Mouse (Mus musculus) MEL (cell line): ENCODE data around the gene Sort1. TPM values are rescaled to one million over a fixed set of nuclear protein-coding genes. Genes with fewer than 3 reads are reported as not detected.

ENCODE experiments used
- DNase-seq: peaks from one replicate; pipeline ENCODE4 v3.0.0; 2011; ENCODE audit warnings: low read depth, low spot score
- H3K27ac ChIP-seq: 2 replicates; pipeline ENCODE4 v1.5.1; 2012; ENCODE audit warnings: low read depth, mild to moderate bottlenecking, control low read depth, low read length, moderate library complexity; ENCODE audit not compliant: control insufficient read depth
- H3K27me3 ChIP-seq, 2 experiments: fragments of 150-350 bp in 1 of 2; sonication (generic) in 1 of 2; 2 replicates each; pipeline ENCODE4 v1.6.1; 2012; ENCODE audit warnings: low read length in 2 of 2, mild to moderate bottlenecking in 2 of 2, improper control_type of control experiment in 1 of 2, moderate library complexity in 1 of 2; ENCODE audit not compliant: insufficient read depth in 2 of 2, control insufficient read depth in 1 of 2
- H3K36me3 ChIP-seq, 2 experiments: 2 replicates each; pipeline ENCODE4 v1.6.1; 2012 to 2014; ENCODE audit warnings: low read length in 2 of 2, improper control_type of control experiment in 1 of 2, inconsistent platforms in 1 of 2, mild to moderate bottlenecking in 1 of 2; ENCODE audit not compliant: insufficient read depth in 2 of 2, control insufficient read depth in 1 of 2
- H3K4me1 ChIP-seq, 2 experiments: fragments of 150-350 bp in 1 of 2; sonication (generic) in 1 of 2; 2 replicates each; pipeline ENCODE4 v1.6.1; 2012; ENCODE audit warnings: low read length in 2 of 2, improper control_type of control experiment in 1 of 2, mild to moderate bottlenecking in 1 of 2; ENCODE audit not compliant: insufficient read depth in 2 of 2, control insufficient read depth in 1 of 2
- H3K4me3 ChIP-seq, 2 experiments: fragments of 150-350 bp in 1 of 2; sonication (generic) in 1 of 2; 2 replicates each; pipeline ENCODE4 v1.5.1; 2012; ENCODE audit warnings: low read depth in 2 of 2, low read length in 2 of 2, mild to moderate bottlenecking in 2 of 2, moderate library complexity in 2 of 2, control low read depth in 1 of 2, improper control_type of control experiment in 1 of 2; ENCODE audit not compliant: control insufficient read depth in 1 of 2, insufficient read depth in 1 of 2
- H3K79me2 ChIP-seq: 2 replicates; pipeline ENCODE4 v1.6.1; 2012; ENCODE audit warnings: mild to moderate bottlenecking, low read length, moderate library complexity; ENCODE audit not compliant: control insufficient read depth, poor library complexity, insufficient read depth
- H3K9ac ChIP-seq: 2 replicates; pipeline ENCODE4 v1.6.1; 2012; ENCODE audit warnings: low read depth, mild to moderate bottlenecking, control low read depth, low read length, moderate library complexity; ENCODE audit not compliant: control insufficient read depth, poor library complexity, severe bottlenecking
- H3K9me3 ChIP-seq: fragments of 150-350 bp; sonication (generic); replicated peaks from 2 replicates; pipeline ENCODE4 v1.6.1; 2012; ENCODE audit warnings: mild to moderate bottlenecking, low read length, improper control_type of control experiment, moderate library complexity; ENCODE audit not compliant: insufficient read depth
- BHLHE40 ChIP-seq: IDR thresholded peaks from 2 replicates; pipeline ENCODE4 v1.6.1; 2012; ENCODE audit warnings: low read depth, mild to moderate bottlenecking, inconsistent platforms, low read length, improper control_type of control experiment, borderline replicate concordance
- CHD2 ChIP-seq: IDR thresholded peaks from 2 replicates; pipeline ENCODE4 v1.6.1; 2011; ENCODE audit warnings: low read length, improper control_type of control experiment
- ELF1 ChIP-seq: IDR thresholded peaks from 2 replicates; pipeline ENCODE4 v1.6.1; 2014; ENCODE audit warnings: low read depth, mild to moderate bottlenecking, inconsistent platforms, low read length, improper control_type of control experiment, moderate library complexity
- EP300 ChIP-seq, 2 experiments: IDR thresholded peaks; 2 replicates each; pipeline ENCODE4 v1.6.1; 2011; ENCODE audit warnings: improper control_type of control experiment in 2 of 2, low read length in 2 of 2, low read depth in 1 of 2, mild to moderate bottlenecking in 1 of 2
- ETS1 ChIP-seq: IDR thresholded peaks from 2 replicates; pipeline ENCODE4 v1.6.1; 2012; ENCODE audit warnings: low read depth, mild to moderate bottlenecking, inconsistent platforms, low read length, improper control_type of control experiment, moderate library complexity
- GATA1 ChIP-seq: IDR thresholded peaks from 2 replicates; pipeline ENCODE4 v1.6.1; 2011; ENCODE audit warnings: low read depth, low read length, improper control_type of control experiment
- HCFC1 ChIP-seq: IDR thresholded peaks from 2 replicates; pipeline ENCODE4 v1.6.1; 2012; ENCODE audit warnings: low read depth, mild to moderate bottlenecking, inconsistent platforms, low read length, improper control_type of control experiment, moderate library complexity
- JUND ChIP-seq: IDR thresholded peaks from 2 replicates; pipeline ENCODE4 v1.6.1; 2011; ENCODE audit warnings: low read depth, mild to moderate bottlenecking, improper control_type of control experiment, low read length
- KAT2A ChIP-seq: conservative IDR thresholded peaks from 2 replicates; pipeline ENCODE4 v1.6.1; 2012; ENCODE audit warnings: low read depth, low read length, improper control_type of control experiment, inconsistent platforms
- MAFK ChIP-seq: IDR thresholded peaks from 2 replicates; pipeline ENCODE4 v1.6.1; 2011; ENCODE audit warnings: low read depth, mild to moderate bottlenecking, low read length, improper control_type of control experiment, borderline replicate concordance
- MAZ ChIP-seq: IDR thresholded peaks from 2 replicates; pipeline ENCODE4 v1.6.1; 2012; ENCODE audit warnings: low read depth, mild to moderate bottlenecking, inconsistent platforms, low read length, improper control_type of control experiment
- MXI1 ChIP-seq: IDR thresholded peaks from 2 replicates; pipeline ENCODE4 v1.6.1; 2011; ENCODE audit warnings: mild to moderate bottlenecking, low read depth, low read length, improper control_type of control experiment
- MYB ChIP-seq: IDR thresholded peaks from 2 replicates; pipeline ENCODE4 v1.6.1; 2011; ENCODE audit warnings: mild to moderate bottlenecking, low read depth, low read length, improper control_type of control experiment
- MYC ChIP-seq: IDR thresholded peaks from 2 replicates; pipeline ENCODE4 v1.6.1; 2011; ENCODE audit warnings: low read depth, mild to moderate bottlenecking, low read length, improper control_type of control experiment, moderate library complexity
- NELFE ChIP-seq: IDR thresholded peaks from 2 replicates; pipeline ENCODE4 v1.6.1; 2011; ENCODE audit warnings: low read depth, low read length, improper control_type of control experiment
- NRF1 ChIP-seq: IDR thresholded peaks from 2 replicates; pipeline ENCODE4 v1.6.1; 2014; ENCODE audit warnings: low read depth, mild to moderate bottlenecking, inconsistent platforms, low read length, improper control_type of control experiment, moderate library complexity; ENCODE audit not compliant: poor library complexity, insufficient read depth, severe bottlenecking
- POLR2A ChIP-seq, 2 experiments: IDR thresholded peaks; 2 replicates each; pipeline ENCODE4 v1.6.1; 2011 to 2012; ENCODE audit warnings: low read length in 2 of 2, mild to moderate bottlenecking in 2 of 2, control low read depth in 1 of 2, improper control_type of control experiment in 1 of 2, low read depth in 1 of 2, moderate library complexity in 1 of 2; ENCODE audit not compliant: control insufficient read depth in 1 of 2, insufficient read depth in 1 of 2, poor library complexity in 1 of 2
- POLR2AphosphoS2 ChIP-seq: IDR thresholded peaks from 2 replicates; pipeline ENCODE4 v1.6.1; 2011; ENCODE audit warnings: low read length, improper control_type of control experiment
- POLR2AphosphoS5 ChIP-seq: IDR thresholded peaks from 2 replicates; pipeline ENCODE4 v1.6.1; 2012; ENCODE audit warnings: low read depth, borderline replicate concordance, mild to moderate bottlenecking, inconsistent platforms, low read length, moderate library complexity, mixed read lengths
- RAD21 ChIP-seq: IDR thresholded peaks from 2 replicates; pipeline ENCODE4 v1.6.1; 2011; ENCODE audit warnings: mild to moderate bottlenecking, low read depth, low read length, improper control_type of control experiment
- RCOR1 ChIP-seq: IDR thresholded peaks from 2 replicates; pipeline ENCODE4 v1.6.1; 2012; ENCODE audit warnings: low read depth, mild to moderate bottlenecking, inconsistent platforms, low read length, improper control_type of control experiment
- SIN3A ChIP-seq: IDR thresholded peaks from 2 replicates; pipeline ENCODE4 v1.6.1; 2012; ENCODE audit warnings: low read length, improper control_type of control experiment, inconsistent platforms
- SMC3 ChIP-seq: IDR thresholded peaks from 2 replicates; pipeline ENCODE4 v1.6.1; 2011; ENCODE audit warnings: low read depth, low read length, improper control_type of control experiment
- TAL1 ChIP-seq: IDR thresholded peaks from 2 replicates; pipeline ENCODE4 v1.6.1; 2012; ENCODE audit warnings: mild to moderate bottlenecking, inconsistent platforms, low read length, moderate library complexity, mixed read lengths
- TCF12 ChIP-seq: IDR thresholded peaks from 2 replicates; pipeline ENCODE4 v1.6.1; 2014; ENCODE audit warnings: low read depth, mild to moderate bottlenecking, inconsistent platforms, low read length, improper control_type of control experiment, moderate library complexity
- USF2 ChIP-seq, 2 experiments: IDR thresholded peaks; 2 replicates each; pipeline ENCODE4 v1.6.1; 2011 to 2012; ENCODE audit warnings: improper control_type of control experiment in 2 of 2, low read length in 2 of 2, borderline replicate concordance in 1 of 2, inconsistent platforms in 1 of 2, low read depth in 1 of 2, mild to moderate bottlenecking in 1 of 2; ENCODE audit not compliant: insufficient read depth in 1 of 2
- ZKSCAN1 ChIP-seq: IDR thresholded peaks from 2 replicates; pipeline ENCODE4 v1.6.1; 2012; ENCODE audit warnings: low read depth, mild to moderate bottlenecking, inconsistent platforms, low read length, improper control_type of control experiment, moderate library complexity
- ZMIZ1 ChIP-seq: IDR thresholded peaks from 2 replicates; pipeline ENCODE4 v1.6.1; 2012; ENCODE audit warnings: low read depth, mild to moderate bottlenecking, inconsistent platforms, low read length, improper control_type of control experiment, moderate library complexity
- ZNF384 ChIP-seq: IDR thresholded peaks from 2 replicates; pipeline ENCODE4 v1.6.1; 2012; ENCODE audit warnings: low read depth, mild to moderate bottlenecking, inconsistent platforms, low read length, improper control_type of control experiment
- polyA plus RNA-seq, 2 experiments: library from polyadenylated mRNA; stranded (reverse) in 1 of 2; unstranded in 1 of 2; fragments of >175 nt in 1 of 2; fragments of >200 nt in 1 of 2; gene quantifications; 2 replicates each; pipeline versions ENCODE4 v1.2.1 to v1.2.4; 2012; ENCODE audit warnings: low replicate concordance in 2 of 2, low read depth in 1 of 2; ENCODE audit not compliant: insufficient read length in 2 of 2, insufficient read depth in 1 of 2, missing spikeins in 1 of 2
- total RNA-seq: library from RNA; depleted of rRNA; stranded (reverse); fragments of 300-350 nt; gene quantifications from 2 replicates; pipeline ENCODE4 v1.2.3, GENCODE M21; 2012

Sort1 gene
- total and polyA plus RNA-seq, 3 experiments: 10.2 to 28.3 (median 22.7) TPM

- H3K9me3 ChIP-seq: no peaks in the 10 kb centered on the region
- no peak overlapping the region for H3K9ac ChIP-seq
- H3K4me1 ChIP-seq: peaks cover 10% of the 10 kb centered on the region in 2 experiments
- H3K27ac ChIP-seq: no peak overlapping the region
- no peak overlapping the region for H3K4me3 ChIP-seq
- H3K36me3 ChIP-seq: peaks cover 0 to 7% of the 10 kb centered on the region in 2 experiments; a peak in 2 of 4 replicates
- no peaks in the 10 kb centered on the region for H3K79me2 ChIP-seq
- no peak for DNase-seq
- H3K27me3 ChIP-seq: no peaks in the 10 kb centered on the region
- no peak for TF ChIP-seq MAZ
- no peak for TF ChIP-seq HCFC1
- TF ChIP-seq ZKSCAN1: no peak
- no peak for TF ChIP-seq GATA1
- no peak for TF ChIP-seq SMC3
- TF ChIP-seq ZNF384: no peak
- no peak for TF ChIP-seq MXI1
- no peak for TF ChIP-seq KAT2A
- no peak for TF ChIP-seq POLR2AphosphoS2
- no peak for TF ChIP-seq JUND
- TF ChIP-seq MAFK: no peak
- no peak for TF ChIP-seq MYC
- no peak for TF ChIP-seq RAD21
- TF ChIP-seq CHD2: no peak
- no peak for TF ChIP-seq BHLHE40
- no peak for TF ChIP-seq NRF1
- TF ChIP-seq SIN3A: no peak
- no peak for TF ChIP-seq ZMIZ1
- no peak for TF ChIP-seq ELF1
- no peak for TF ChIP-seq NELFE
Observed at GRCm38 (mm10) chr3:108372691-108373090, 88.8 kb downstream of the Sort1 start.

- peaks cover 0 to 24% of the 10 kb centered on the region in 2 experiments; a peak in 2 of 4 replicates for H3K36me3 ChIP-seq
Observed at GRCm38 (mm10) chr3:108378875-108379663, 95.2 kb downstream of the Sort1 start.

More at GRCm38 (mm10) chr3:108378875-108379663, 95.2 kb downstream of the Sort1 start:
- Histone ChIP-seq H3K79me2 (peaks cover 4% of the 10 kb centered on the region; the same call in 1 of the 2 replicates), H3K27me3 (no peaks in the 10 kb centered on the region), H3K9ac (peak overlapping the region; percentile 29), H3K4me1 (peaks cover 6 to 36% of the 10 kb centered on the region in 2 experiments), H3K9me3 (no peaks in the 10 kb centered on the region), H3K4me3 (no peak overlapping the region), H3K27ac (peak overlapping the region; percentile 23)
- peak; percentile 64 for DNase-seq
- TF ChIP-seq RAD21 (no peak), SMC3 (no peak), TCF12 (peak; percentile 57; the same call in 1 of the 2 replicates), HCFC1 (peak; percentile 13; the same call in 1 of the 2 replicates), ETS1 (peak; percentile 84), POLR2A (IDR thresholded peaks at IDR 0.05; ENCODE audit: control insufficient read depth in 1 of 2, insufficient read depth in 1 of 2, low read depth in 1 of 2, low read length in 2 of 2, poor library complexity in 1 of 2) (no peak), RCOR1 (peak; percentile 66), GATA1 (peak; percentile 88), MYB (no peak), EP300 (IDR thresholded peaks at IDR 0.05; ENCODE audit: low read depth in 1 of 2, low read length in 2 of 2) (peak; percentile 72 to 78), SIN3A (peak; percentile 66; the same call in 1 of the 2 replicates), POLR2AphosphoS5 (no peak), ZNF384 (peak; percentile 98), MAZ (no peak), USF2 (IDR thresholded peaks at IDR 0.05; ENCODE audit: borderline replicate concordance in 1 of 2, insufficient read depth in 1 of 2, low read depth in 1 of 2, low read length in 2 of 2) (no peak), MXI1 (peak; percentile 18; the same call in 1 of the 2 replicates), TAL1 (no peak)
